Comparison of ENCODE assay signal across 38 mouse cellular contexts in genomic region chr11:46365744-46366143, GRCm38 (mm10). TPM values are rescaled to one million over a fixed set of nuclear protein-coding genes. Genes with fewer than 3 reads are reported as not detected.
"Had no signal": no experiment of that assay in that cellular context is flagged by ENCODE, and none has a peak within 500 bp of the region (broad histone marks: within the 10 kb centered on the region; RNA-seq: fewer than 3 reads in every experiment).

No protein-coding gene starts in this region.

- H3K36me3 ChIP-seq: embryonic facial prominence, embryonic 10.5 days; embryonic facial prominence, embryonic 12.5 days; embryonic facial prominence, embryonic 13.5 days; embryonic facial prominence, embryonic 15.5 days; forebrain, embryonic 10.5 days; forebrain, embryonic 12.5 days; forebrain, embryonic 15.5 days had no signal

- DNase-seq: cerebellum, adult 2 months; cerebellum, adult 8-10 months; cerebellum, adult 9-10 months; cerebellum, adult 9-11 months; cerebellum, postnatal 10 days; cerebellum, postnatal 14 days; cerebellum, postnatal 25 days; cerebellum, postnatal 36 days; embryo, embryonic 11 days; forebrain, postnatal 0 days; gastrocnemius, adult 2 months; gastrocnemius, postnatal 10 days; gastrocnemius, postnatal 14 days; gastrocnemius, postnatal 25 days; gastrocnemius, postnatal 36 days; heart, adult 2 months had no signal

- H3K4me3 ChIP-seq: embryonic facial prominence, embryonic 10.5 days; embryonic facial prominence, embryonic 12.5 days; embryonic facial prominence, embryonic 13.5 days; embryonic facial prominence, embryonic 15.5 days; erythroblast, embryonic 14.5 days; forebrain, embryonic 10.5 days; forebrain, embryonic 12.5 days; forebrain, embryonic 13.5 days; forebrain, embryonic 15.5 days; gastrocnemius, adult 2 months; heart, adult 2 months had no signal

- H3K9me3 ChIP-seq: embryonic facial prominence, embryonic 10.5 days; embryonic facial prominence, embryonic 12.5 days; embryonic facial prominence, embryonic 13.5 days; embryonic facial prominence, embryonic 15.5 days; forebrain, embryonic 10.5 days; forebrain, embryonic 12.5 days; forebrain, embryonic 13.5 days; forebrain, embryonic 15.5 days had no signal

- H3K4me1 ChIP-seq: embryonic facial prominence, embryonic 15.5 days; forebrain, embryonic 12.5 days; forebrain, embryonic 15.5 days had no signal

- H3K9ac ChIP-seq: embryonic facial prominence, embryonic 12.5 days; embryonic facial prominence, embryonic 13.5 days; embryonic facial prominence, embryonic 15.5 days; forebrain, embryonic 12.5 days; forebrain, embryonic 13.5 days; forebrain, embryonic 15.5 days; forebrain, postnatal 0 days had no signal

- H3K27ac ChIP-seq: embryonic facial prominence, embryonic 10.5 days; embryonic facial prominence, embryonic 12.5 days; embryonic facial prominence, embryonic 13.5 days; embryonic facial prominence, embryonic 15.5 days; forebrain, embryonic 10.5 days; forebrain, embryonic 12.5 days; forebrain, embryonic 13.5 days; forebrain, embryonic 15.5 days; gastrocnemius, adult 2 months; heart, adult 2 months had no signal

- H3K4me2 ChIP-seq: embryonic facial prominence, embryonic 12.5 days; embryonic facial prominence, embryonic 13.5 days; embryonic facial prominence, embryonic 15.5 days; forebrain, embryonic 12.5 days; forebrain, embryonic 13.5 days; forebrain, embryonic 15.5 days had no signal

- ATAC-seq: forebrain, embryonic 13.5 days; forebrain, embryonic 14.5 days; forebrain, embryonic 15.5 days; forebrain, embryonic 16.5 days; forebrain, postnatal 0 days had no signal

- H3K27me3 ChIP-seq: embryonic facial prominence, embryonic 12.5 days; embryonic facial prominence, embryonic 13.5 days; embryonic facial prominence, embryonic 15.5 days; forebrain, embryonic 12.5 days; forebrain, embryonic 13.5 days; forebrain, embryonic 15.5 days had no signal

RNA-seq across cellular contexts. Expression of gene Itk, which starts 23.6 kb away (rescaled TPM):
- total RNA-seq: gastrocnemius, adult 2 months; gastrocnemius, adult 8-10 months had no signal
- polyA plus RNA-seq: embryonic facial prominence, embryonic 11.5 days; embryonic facial prominence, embryonic 13.5 days; forebrain, embryonic 10.5 days; forebrain, embryonic 12.5 days; forebrain, embryonic 13.5 days; forebrain, embryonic 14.5 days; forebrain, embryonic 15.5 days; forebrain, embryonic 16.5 days had no signal

RNA-seq across cellular contexts. Expression of gene Fam71b, which starts 30.6 kb away (rescaled TPM):
- total RNA-seq: common myeloid progenitor, adult 5-6 weeks; forebrain, postnatal 0 days; gastrocnemius, adult 18-20 months; gastrocnemius, adult 2 months; gastrocnemius, adult 8-10 months; gastrocnemius, postnatal 10 days; gastrocnemius, postnatal 14 days; gastrocnemius, postnatal 25 days; gastrocnemius, postnatal 36 days; gastrocnemius, postnatal 4 days; granulocyte monocyte progenitor cell, adult 5-6 weeks; heart, adult 2 months; heart, adult 8-10 months had no signal
- polyA plus RNA-seq: cerebellum, adult 2 months; cortical plate, adult 2 months; embryonic facial prominence, embryonic 10.5 days; embryonic facial prominence, embryonic 11.5 days; embryonic facial prominence, embryonic 12.5 days; embryonic facial prominence, embryonic 13.5 days; embryonic facial prominence, embryonic 14.5 days; embryonic facial prominence, embryonic 15.5 days; erythroblast, embryonic 14.5 days; forebrain, embryonic 10.5 days; forebrain, embryonic 11.5 days; forebrain, embryonic 12.5 days; forebrain, embryonic 13.5 days; forebrain, embryonic 14.5 days; forebrain, embryonic 15.5 days; forebrain, embryonic 16.5 days; forebrain, postnatal 0 days; frontal cortex, adult 2 months had no signal
